Mouse (Mus musculus): ENCODE results near the gene Fkbp11.

GRCm38 (mm10) chr15:98771813-98772425 is 43.9 kb upstream of the Fkbp11 start:
- TF ChIP-seq CTCF (IDR thresholded peaks at IDR 0.05; ENCODE audit: low read depth) (no peak), EP300 (IDR thresholded peaks at IDR 0.05; ENCODE audit: low read depth) (no peak)
